Comparison of ENCODE assay signal across 20 mouse cellular contexts in genomic region chr3:109165214-109165829, GRCm38 (mm10). TPM values are rescaled to one million over a fixed set of nuclear protein-coding genes. Genes with fewer than 3 reads are reported as not detected.
DNase-seq lines count a peak whose midpoint lies in the region; ATAC-seq and TF ChIP-seq lines count a peak whose summit lies in the region.
"Had no signal": no experiment of that assay in that cellular context is flagged by ENCODE, and none has a peak within 500 bp of the region (broad histone marks: within the 10 kb centered on the region; RNA-seq: fewer than 3 reads in every experiment).

No protein-coding gene starts in this region.

- WGBS in thymus, adult 2 months, result 35% methylated on average over 8 of the region's 8 CpGs
- 91% methylated on average over 8 of the region's 8 CpGs for WGBS in hindbrain, embryonic 10.5 days
- 87% methylated on average over 8 of the region's 8 CpGs for WGBS in kidney, embryonic 14.5 days

- no peaks in the 10 kb centered on the region for H3K36me3 ChIP-seq in thymus, adult 2 months (ENCODE audit: control insufficient read depth, insufficient read depth, low read length)
- H3K36me3 ChIP-seq in hindbrain, embryonic 10.5 days, result peaks cover 34% of the 10 kb centered on the region
- peaks cover 20% of the 10 kb centered on the region; the same call in 1 of the 2 replicates for H3K36me3 ChIP-seq in kidney, embryonic 14.5 days (ENCODE audit: control insufficient read depth, insufficient read depth, low read length)
- H3K36me3 ChIP-seq: G1E had no signal

- no peak for TF ChIP-seq POLR2A in thymus, adult 2 months (IDR thresholded peaks at IDR 0.05; ENCODE audit: control insufficient read depth, extremely low read depth, insufficient read depth, low read length, poor library complexity)

- no peak overlapping the region for H3K4me3 ChIP-seq in thymus, adult 2 months (ENCODE audit: control insufficient read depth, insufficient read depth, low read length)
- no peak overlapping the region for H3K4me3 ChIP-seq in hindbrain, embryonic 10.5 days
- no peak overlapping the region for H3K4me3 ChIP-seq in kidney, embryonic 14.5 days (ENCODE audit: low read length)
- H3K4me3 ChIP-seq: embryonic facial prominence, embryonic 15.5 days; limb, embryonic 13.5 days had no signal

- no peak for ATAC-seq in CD4-positive, CD25-positive, alpha-beta regulatory T cell, adult 4 months
- peak; percentile 73 for ATAC-seq in granulocyte monocyte progenitor cell, adult 5-6 weeks (replicated peaks; ENCODE audit: poor library complexity, severe bottlenecking)
- no peak for ATAC-seq in kidney, embryonic 14.5 days (ENCODE audit: low FRiP score, low TSS enrichment)
- ATAC-seq: forebrain, embryonic 14.5 days; liver, postnatal 0 days; midbrain, embryonic 16.5 days had no signal

- no peak for TF ChIP-seq CTCF in thymus, adult 2 months (IDR thresholded peaks at IDR 0.05; ENCODE audit: borderline replicate concordance, control insufficient read depth, extremely low read depth, insufficient read depth, low read length, poor library complexity)

- no peak overlapping the region for H3K27ac ChIP-seq in thymus, adult 2 months (ENCODE audit: control insufficient read depth, insufficient read depth, low read length)
- H3K27ac ChIP-seq in hindbrain, embryonic 10.5 days, result no peak overlapping the region
- H3K27ac ChIP-seq in kidney, embryonic 14.5 days (ENCODE audit: low read depth, low read length), result no peak overlapping the region
- H3K27ac ChIP-seq: embryonic facial prominence, embryonic 15.5 days; kidney, postnatal 0 days; limb, embryonic 13.5 days; macrophage had no signal

- H3K9me3 ChIP-seq in hindbrain, embryonic 10.5 days, result no peaks in the 10 kb centered on the region
- no peaks in the 10 kb centered on the region for H3K9me3 ChIP-seq in kidney, embryonic 14.5 days (ENCODE audit: control insufficient read depth, low read length)
- H3K9me3 ChIP-seq: embryonic facial prominence, embryonic 15.5 days; limb, embryonic 13.5 days had no signal

- no peak overlapping the region for H3K4me2 ChIP-seq in kidney, embryonic 14.5 days (replicated peaks; ENCODE audit: low read depth, low read length)
- H3K4me2 ChIP-seq: embryonic facial prominence, embryonic 15.5 days; limb, embryonic 13.5 days had no signal

- no peaks in the 10 kb centered on the region for H3K27me3 ChIP-seq in thymus, adult 2 months (ENCODE audit: control insufficient read depth, insufficient read depth, low read length)
- H3K27me3 ChIP-seq in hindbrain, embryonic 10.5 days (ENCODE audit: insufficient read depth, poor library complexity, severe bottlenecking), result no peaks in the 10 kb centered on the region
- H3K27me3 ChIP-seq in kidney, embryonic 14.5 days (ENCODE audit: control insufficient read depth, insufficient read depth, low read length), result no peaks in the 10 kb centered on the region
- H3K27me3 ChIP-seq: embryonic facial prominence, embryonic 15.5 days; limb, embryonic 13.5 days had no signal

- no peaks in the 10 kb centered on the region for H3K4me1 ChIP-seq in thymus, adult 2 months (replicated peaks; ENCODE audit: control insufficient read depth, insufficient read depth, low read length)
- H3K4me1 ChIP-seq in hindbrain, embryonic 10.5 days (replicated peaks), result no peaks in the 10 kb centered on the region
- no peaks in the 10 kb centered on the region for H3K4me1 ChIP-seq in kidney, embryonic 14.5 days (ENCODE audit: control insufficient read depth, insufficient read depth, low read length)
- H3K4me1 ChIP-seq: embryonic facial prominence, embryonic 15.5 days; limb, embryonic 13.5 days had no signal

- DNase-seq in CD4-positive, CD25-positive, alpha-beta regulatory T cell, adult 2 months (ENCODE audit: low read depth, low spot score), result peak; percentile 5
- peak; percentile 15 for DNase-seq in thymus, postnatal 4 days
- no peak for DNase-seq in thymus, adult 2 months
- no peak for DNase-seq in left cerebral cortex, adult 8-10 months (ENCODE audit: low spot score in 2 of 2)
- DNase-seq in hindbrain, embryonic 10.5 days (ENCODE audit: low spot score), result no peak
- DNase-seq: cerebellum, adult 2 months; heart, adult 18-20 months; heart, postnatal 10 days; liver, postnatal 0 days; right cerebral cortex, postnatal 25 days had no signal

- H3K9ac ChIP-seq in kidney, embryonic 14.5 days (ENCODE audit: low read depth, low read length), result no peak overlapping the region
- H3K9ac ChIP-seq: embryonic facial prominence, embryonic 15.5 days; limb, embryonic 13.5 days; liver, postnatal 0 days had no signal

RNA-seq across cellular contexts. Expression of gene Slc25a24, which starts 42.4 kb away (rescaled TPM):
- 10 to 100 TPM; 14.0 to 16.8 TPM for polyA plus RNA-seq in CD4-positive, CD25-positive, alpha-beta regulatory T cell, adult 4 months (2017; shearing (Covaris generic))
- 2.3 and 2.4 TPM in 2 replicates for polyA plus RNA-seq in thymus, adult 2 months (2012; rRNA removed)
- 16.0 and 16.2 TPM in 2 replicates for total RNA-seq in granulocyte monocyte progenitor cell, adult 5-6 weeks (2014; fragmentation: Nextera tagmentation)
- total RNA-seq in granulocyte monocyte progenitor cell, adult 5-6 weeks (2017), result 15.3 and 17.1 TPM in 2 replicates
- total RNA-seq in left cerebral cortex, adult 8-10 months (2022), result 1 to 10 TPM; 1.9 to 3.7 (median 2.1) TPM
- 25.9 and 29.7 TPM in 2 replicates for polyA plus RNA-seq in hindbrain, embryonic 10.5 days (2016; fragmentation: Nextera tagmentation; extraction: Ambion mirVana)
- 17.6 and 25.1 TPM in 2 replicates for polyA plus RNA-seq in kidney, embryonic 14.5 days (2014; fragmentation: Nextera tagmentation; extraction: Ambion mirVana)
- polyA plus RNA-seq: G1E had no signal

Comparison
In these comparisons a context has a peak if more than half of its experiments do, and no peak if none do; other contexts are left out.
1. DNase-seq: peak in CD4-positive, CD25-positive, alpha-beta regulatory T cell, adult 2 months (single experiment) and thymus, postnatal 4 days (single experiment); none in thymus, adult 2 months (single experiment), left cerebral cortex, adult 8-10 months (0 of 2) and hindbrain, embryonic 10.5 days (single experiment).